Mouse (Mus musculus) testis, adult 2 months (tissue): ENCODE measurements around the gene Dlg2.

Experiments
- CTCF ChIP-seq: fragments of 200-500 bp; IDR thresholded peaks from 2 replicates; pipeline ENCODE4 v1.5.1; 2012; ENCODE audit warnings: low read depth, mild to moderate bottlenecking, inconsistent platforms, low read length, moderate library complexity; ENCODE audit not compliant: control insufficient read depth, insufficient read depth, insufficient replicate concordance
- POLR2A ChIP-seq: fragments of 200-500 bp; IDR thresholded peaks from 2 replicates; pipeline ENCODE4 v1.6.1; 2012; ENCODE audit warnings: low read depth, mild to moderate bottlenecking, inconsistent platforms, low read length, moderate library complexity; ENCODE audit not compliant: control insufficient read depth

DNA sequence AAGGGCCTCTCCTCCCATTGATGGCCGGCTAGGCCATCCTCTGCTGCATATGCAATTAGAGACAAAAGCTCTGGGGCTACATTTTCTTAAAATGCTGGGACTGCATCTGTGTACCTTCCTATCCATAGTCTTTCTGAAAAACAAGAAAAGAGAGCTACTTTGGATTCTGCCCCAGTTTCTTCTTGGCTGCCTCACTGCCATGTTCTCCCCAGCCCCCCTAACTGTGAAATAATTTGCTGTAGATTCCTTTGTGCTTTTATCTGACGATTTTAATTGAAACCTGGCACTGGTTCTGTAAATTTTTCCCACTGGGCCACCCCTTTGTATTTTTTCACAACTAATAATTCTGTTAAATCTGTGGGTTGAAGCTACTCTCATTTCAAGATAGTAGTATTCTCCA is 1646.8 kb downstream of the Dlg2 start:
- TF ChIP-seq POLR2A (no peak), CTCF (no peak)
